Mouse (Mus musculus) stomach, postnatal 0 days (tissue): ENCODE data around the gene Actg2.

Experiments used
- CTCF ChIP-seq: IDR thresholded peaks from 2 replicates; pipeline ENCODE4 v1.5.1; 2016; ENCODE audit warnings: antibody characterized with exemption, low read depth, mild to moderate bottlenecking, moderate library complexity
- EP300 ChIP-seq: optimal IDR thresholded peaks from 2 replicates; pipeline ENCODE3; 2016; ENCODE audit warnings: antibody characterized with exemption

- TF ChIP-seq CTCF (no peak), EP300 (no peak)
Measured at GRCm38 (mm10) chr6:83485854-83486253, 50.2 kb downstream of the Actg2 start.
